Mouse (Mus musculus) large intestine, adult 2 months (tissue): ENCODE results near the gene Anks1b. TPM values are rescaled to one million over a fixed set of nuclear protein-coding genes. Genes with fewer than 3 reads are reported as not detected.

Source experiments
- DNase-seq: peaks from one replicate; pipeline ENCODE4 v3.0.0-alpha.2; 2012; ENCODE audit warnings: low read depth, low spot score
- WGBS: fragments of 180-500 bp; shearing (Covaris S2); methylation state at CpG from one replicate; pipeline ENCODE4 v1.1.7; 2018; 5-methylcytosine and 5-hydroxymethylcytosine counted together
- polyA plus RNA-seq: library from polyadenylated mRNA; depleted of rRNA; stranded (reverse); fragments of >200 nt; gene quantifications from 2 replicates; pipeline ENCODE4 v1.2.3, GENCODE M21; 2012; rRNA removed

The Anks1b gene
- polyA plus RNA-seq, 1 experiment, result 0.17 TPM

DNA sequence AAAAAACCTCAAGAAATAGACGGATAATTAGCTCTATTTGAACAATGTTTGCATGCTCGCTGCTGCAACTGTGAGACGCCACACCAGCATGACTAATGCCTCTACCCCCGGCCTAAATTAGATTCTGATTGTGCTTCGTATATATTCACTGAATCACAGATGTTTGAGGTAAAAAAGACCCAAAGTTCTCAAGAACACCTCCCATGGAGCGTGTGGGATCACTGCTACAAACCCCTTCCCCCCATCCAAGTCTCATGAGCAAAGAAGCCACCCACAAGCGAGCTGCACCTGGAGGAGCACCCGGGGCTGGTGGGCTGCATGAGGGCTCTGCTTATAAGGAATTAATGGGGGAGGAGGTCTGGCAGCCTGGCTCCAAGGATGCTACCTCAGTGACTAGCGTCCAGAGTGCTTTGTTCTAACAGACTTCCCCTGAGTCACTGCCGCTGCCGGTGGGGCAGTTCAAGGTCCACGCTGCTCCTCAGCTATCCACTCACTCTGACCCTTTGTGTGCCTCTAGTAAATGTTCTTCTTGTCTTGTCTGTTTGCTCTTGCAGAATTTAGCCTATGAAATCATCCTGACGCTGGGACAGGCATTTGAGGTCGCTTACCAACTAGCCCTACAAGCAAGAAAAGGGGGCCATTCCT, 1092.5 kb downstream of the Anks1b start:
- DNase-seq, result no peak
- WGBS, result 48% methylated on average over 14 of the region's 14 CpGs

DNA sequence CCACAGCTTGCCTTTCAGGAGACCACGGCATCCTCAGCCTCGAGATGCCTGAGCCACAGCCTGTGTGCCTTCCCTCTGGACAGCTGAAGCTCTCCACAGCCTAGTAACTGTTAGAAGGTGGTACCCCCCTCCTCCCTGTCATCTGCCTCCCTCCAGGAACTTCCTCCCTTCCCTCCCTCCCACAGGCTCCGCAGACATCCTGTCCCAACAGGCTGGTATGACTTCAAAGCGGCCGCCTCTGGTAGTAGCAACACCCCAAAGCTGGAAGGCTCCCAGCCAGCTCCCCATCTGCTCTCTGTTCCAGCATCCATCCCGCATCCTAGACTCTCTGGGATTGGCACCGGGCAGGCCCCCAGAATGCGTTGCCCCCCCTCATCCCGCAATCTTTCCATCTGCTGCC, 1093.5 kb downstream of the Anks1b start:
- WGBS, result 31% methylated on average over 9 of the region's 9 CpGs
- DNase-seq, result no peak

DNA sequence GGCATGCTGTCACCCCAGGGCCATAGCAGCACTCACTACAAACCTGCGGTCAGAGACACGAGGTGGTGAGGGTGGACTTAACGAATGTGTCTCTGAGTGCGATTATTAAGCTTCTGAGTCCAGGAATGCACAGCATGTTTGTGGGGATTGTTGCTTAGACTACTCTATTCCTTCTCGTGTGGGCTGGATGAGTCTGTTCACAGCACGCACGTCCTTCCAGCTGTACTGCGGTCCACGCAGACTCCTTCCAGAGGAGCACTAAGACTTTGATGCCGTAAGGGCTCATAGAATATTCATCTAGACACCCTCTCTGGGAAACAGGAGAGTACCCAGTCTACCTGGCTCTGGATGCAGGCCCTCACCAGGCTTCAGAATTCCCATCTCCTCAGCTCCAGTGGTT, 1094.9 kb downstream of the Anks1b start:
- DNase-seq, result no peak
- 93% methylated on average over 10 of the region's 10 CpGs for WGBS

DNA sequence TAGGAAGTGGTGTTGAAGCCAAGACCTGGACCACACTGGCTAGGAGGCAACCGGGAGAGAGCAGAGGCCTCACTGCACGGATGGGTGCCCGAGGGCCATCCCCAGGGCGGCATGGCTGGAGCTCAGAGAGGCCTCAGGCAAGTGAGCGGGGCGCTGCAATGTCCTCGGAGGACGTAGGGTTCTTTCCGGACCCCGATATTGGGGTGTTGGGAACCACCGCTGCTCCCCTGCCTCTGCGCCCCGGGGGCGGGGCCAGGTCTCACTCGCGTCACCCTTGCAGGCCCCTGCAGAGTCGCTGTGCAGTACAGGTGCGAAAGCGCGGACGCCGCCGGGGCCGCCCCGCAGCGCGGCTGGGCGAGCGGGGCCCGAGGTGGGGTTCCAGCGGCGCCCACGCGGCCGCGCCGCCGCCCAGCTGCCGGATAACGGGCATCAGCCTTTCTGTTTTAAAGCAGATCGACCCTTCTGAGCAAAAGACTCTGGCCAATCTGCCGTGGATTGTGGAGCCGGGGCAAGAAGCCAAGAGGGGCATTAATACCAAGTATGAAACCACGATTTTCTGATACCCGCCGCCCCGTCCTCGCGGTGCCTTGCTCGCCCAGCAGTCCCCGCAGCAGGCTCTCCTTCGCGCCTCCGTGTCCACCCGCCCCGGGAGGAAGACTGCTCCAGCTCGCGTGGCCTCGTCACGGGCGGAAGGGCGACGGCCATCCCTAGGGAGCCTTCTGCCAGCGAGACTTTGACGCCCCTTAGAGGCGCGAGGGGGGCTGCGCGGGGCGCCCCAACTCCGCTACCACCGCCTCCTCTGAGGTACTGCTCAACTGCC, 1096.3 kb downstream of the Anks1b start:
- no peak for DNase-seq
- 6% methylated on average over 72 of the region's 72 CpGs for WGBS

DNA sequence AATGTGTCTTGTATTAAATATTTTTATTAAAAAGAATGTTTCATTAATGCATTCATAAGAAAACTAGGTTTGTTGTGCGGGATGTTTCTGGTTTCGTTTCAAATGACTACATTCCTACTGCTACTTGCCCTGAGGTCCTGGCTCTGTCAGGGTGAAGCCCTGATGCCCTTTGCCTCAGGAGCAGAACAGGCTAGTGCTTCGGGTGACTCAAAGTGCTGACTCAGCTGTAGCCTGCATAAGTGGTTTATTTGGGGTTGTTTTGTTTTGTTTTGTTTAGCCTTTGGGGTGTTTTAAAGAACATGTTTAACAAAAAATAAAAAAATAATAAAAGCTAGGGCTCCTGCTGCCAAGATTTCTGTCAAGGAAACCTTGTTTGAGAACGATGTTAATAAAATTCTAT, 1097.3 kb downstream of the Anks1b start:
- no peak for DNase-seq
- 42% methylated on average over 4 of the region's 4 CpGs for WGBS

DNA sequence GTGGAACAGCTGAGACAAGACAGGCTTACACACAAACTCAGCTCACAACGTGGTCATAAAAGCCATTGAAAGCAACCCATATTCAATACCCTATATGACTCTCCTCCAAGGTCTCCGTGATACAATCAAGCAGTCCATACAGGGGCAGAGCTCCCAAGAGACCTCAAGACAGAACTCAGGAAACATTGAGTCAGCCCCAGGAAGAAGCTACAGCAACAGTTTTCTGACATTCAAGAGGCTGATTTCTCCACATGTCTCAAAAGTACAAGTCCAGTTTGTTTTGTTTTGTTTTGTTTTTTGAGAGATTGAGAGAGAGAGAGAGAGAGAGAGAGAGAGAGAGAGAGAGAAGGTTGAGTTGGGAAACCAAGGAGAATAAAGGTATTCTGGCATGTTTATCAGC, 1100.8 kb downstream of the Anks1b start:
- WGBS, result 56% methylated on average over 2 of the region's 2 CpGs

DNA sequence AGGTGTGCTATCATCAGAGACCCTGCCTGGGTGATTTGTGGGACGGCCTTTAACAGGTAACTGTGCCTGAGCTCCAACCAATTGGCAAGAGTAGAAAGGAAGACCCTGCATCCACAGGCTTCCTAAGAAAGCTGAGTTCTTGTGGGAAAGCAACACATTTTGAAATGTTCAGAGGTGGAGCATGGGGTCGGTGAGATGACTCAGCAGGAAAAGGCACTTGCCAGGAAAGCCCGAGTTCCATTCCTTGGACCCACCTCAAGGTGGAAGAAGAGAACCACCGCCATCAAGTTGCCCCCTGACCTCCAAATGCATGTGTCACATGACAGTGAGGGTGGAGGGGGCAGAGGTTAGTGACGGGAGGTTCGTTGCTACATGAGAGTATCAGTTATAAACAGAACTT, 1101.2 kb downstream of the Anks1b start:
- WGBS, result 66% methylated on average over 6 of the region's 6 CpGs
- no peak for DNase-seq

More for the DNA sequence above, 1100.8 kb downstream of the Anks1b start:
- DNase-seq, result no peak

DNA sequence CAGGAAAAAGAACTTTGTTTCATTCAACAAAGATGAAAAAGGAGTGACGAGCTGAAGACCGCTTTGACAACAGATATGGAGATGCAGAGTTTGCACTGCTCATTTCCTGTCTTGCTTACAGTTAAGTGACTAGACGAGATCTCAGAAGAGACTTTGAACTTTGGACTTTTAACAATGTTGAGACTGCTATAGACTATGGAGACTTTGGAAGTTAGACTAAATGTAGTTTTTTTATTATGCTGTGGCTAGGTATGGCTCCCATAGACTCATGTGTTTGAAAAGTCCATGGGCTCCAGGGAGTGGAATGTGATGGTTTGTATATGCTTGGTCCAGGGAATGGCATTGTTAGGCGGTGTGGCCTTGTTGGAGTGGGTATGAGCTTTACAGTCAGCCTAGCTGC, 1108.5 kb downstream of the Anks1b start:
- 67% methylated on average over 4 of the region's 4 CpGs for WGBS
- DNase-seq, result no peak

DNA sequence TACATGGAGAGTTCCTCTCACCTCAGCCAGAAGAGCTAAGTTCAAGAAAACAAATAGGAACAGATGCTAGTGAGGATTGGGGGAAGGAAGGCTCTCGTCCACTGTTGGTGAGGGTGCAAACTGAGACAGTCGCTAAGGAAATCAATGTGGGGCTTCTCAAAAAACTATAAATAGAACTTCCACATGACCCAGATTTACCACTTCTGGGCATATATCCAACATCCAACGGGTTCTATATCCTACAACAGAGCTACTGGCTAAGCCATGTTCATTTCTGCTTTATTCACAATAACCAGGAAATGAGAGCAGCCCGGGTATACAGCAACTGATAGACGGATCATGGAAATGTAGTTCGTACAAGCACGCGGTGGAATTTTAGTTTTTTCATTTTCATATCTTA, 1109.7 kb downstream of the Anks1b start:
- no peak for DNase-seq
- 68% methylated on average over 8 of the region's 8 CpGs for WGBS

DNA sequence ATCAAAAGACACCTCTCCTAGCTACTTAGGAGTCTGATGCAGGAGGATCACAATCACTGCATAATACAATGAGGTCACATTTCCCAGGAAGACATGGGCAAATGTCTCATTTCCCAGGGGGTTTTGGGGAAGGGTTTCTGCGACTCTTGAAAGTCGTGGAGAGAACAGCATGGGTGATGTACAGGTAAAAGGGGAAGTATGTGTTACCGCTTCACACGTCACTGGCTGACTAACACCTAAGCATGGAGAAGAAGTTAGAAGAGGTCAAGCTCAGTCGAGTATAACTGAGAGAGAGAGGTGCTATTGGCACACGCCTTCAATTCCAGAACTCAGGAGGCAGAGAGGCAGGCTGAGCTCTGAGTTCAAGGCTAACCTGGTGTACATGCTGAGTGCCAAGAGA, 1117.0 kb downstream of the Anks1b start:
- no peak for DNase-seq

DNA sequence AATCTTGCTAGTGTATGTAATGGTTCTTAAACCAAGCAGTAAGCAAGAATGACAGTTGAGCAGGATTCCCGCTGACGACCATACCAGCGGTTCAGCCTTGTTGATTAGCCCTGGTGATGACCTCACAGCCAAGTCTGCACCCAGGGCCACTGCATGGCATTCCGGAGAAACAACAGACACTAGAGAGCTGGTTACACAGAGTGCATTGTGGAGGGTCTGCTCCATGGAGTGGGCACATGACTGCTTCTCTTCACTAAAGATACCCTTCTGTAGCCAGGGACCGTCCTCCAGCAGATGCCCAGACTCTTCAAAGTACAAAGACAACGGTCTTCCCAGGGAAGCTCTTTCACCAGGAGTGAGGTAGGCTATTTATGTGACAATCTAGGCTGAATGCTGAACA, 1118.9 kb downstream of the Anks1b start:
- no peak for DNase-seq
- WGBS, result 92% methylated on average over 6 of the region's 6 CpGs

More for the DNA sequence above, 1117.0 kb downstream of the Anks1b start:
- WGBS, result 86% methylated on average over 6 of the region's 6 CpGs

DNA sequence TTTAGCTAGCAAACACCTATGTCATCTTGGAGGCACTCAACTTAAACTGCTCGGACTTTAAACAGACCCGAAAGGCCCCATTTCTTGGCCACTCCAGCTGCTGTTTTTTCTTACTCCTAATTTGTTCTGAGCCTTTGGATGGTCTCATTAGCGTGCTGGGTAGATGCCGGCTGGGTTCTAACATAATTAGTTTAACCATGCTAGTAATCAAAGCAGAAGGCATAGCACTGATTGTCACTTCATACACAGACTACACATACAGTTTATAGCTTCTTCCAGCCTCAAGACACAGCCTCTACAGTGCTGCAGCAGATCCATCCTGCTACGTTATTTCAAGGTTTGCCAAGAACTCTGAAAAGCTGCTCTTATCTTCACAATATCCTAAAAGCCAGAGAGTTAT, 1120.6 kb downstream of the Anks1b start:
- 93% methylated on average over 5 of the region's 5 CpGs for WGBS
- no peak for DNase-seq

DNA sequence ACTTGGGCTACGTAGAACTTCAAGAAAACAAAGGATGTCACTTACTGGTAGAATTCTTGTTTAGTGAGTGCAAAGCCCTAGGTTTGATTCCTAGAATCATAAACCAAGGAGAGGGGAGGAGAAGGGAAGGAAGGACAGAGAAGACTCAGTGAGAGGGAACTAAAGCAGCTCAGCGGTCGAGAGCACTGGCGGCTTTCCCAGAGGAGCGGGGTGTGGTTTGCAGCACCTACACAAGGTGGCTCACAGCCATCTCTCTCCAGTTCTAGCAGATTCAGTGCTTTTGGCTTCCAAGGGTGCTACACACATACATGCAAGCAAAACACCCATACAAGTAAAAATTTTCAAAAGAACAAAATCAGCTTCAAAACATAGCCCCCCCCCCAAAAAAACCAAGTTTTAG, 1126.6 kb downstream of the Anks1b start:
- DNase-seq, result no peak
- WGBS, result 51% methylated on average over 5 of the region's 5 CpGs

DNA sequence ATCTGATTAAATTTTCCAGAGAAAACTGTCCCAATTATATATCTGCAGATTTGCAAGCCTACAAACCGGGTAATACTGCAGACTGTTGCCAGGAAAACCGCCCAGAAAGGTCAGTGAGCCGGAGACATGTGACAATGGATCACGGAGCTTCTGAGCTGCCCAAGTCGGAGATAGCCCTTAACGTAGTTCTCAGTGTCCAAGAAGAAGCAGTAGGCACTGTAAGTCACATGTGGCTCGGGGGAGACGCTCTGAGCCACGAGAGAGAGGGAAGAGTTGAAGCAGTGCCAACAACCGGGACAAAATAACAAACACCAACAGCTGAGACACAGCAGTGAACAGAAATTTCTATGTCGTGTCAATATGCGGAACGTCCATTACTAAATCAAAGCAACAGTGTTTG, 1128.1 kb downstream of the Anks1b start:
- no peak for DNase-seq
- 78% methylated on average over 13 of the region's 13 CpGs for WGBS

DNA sequence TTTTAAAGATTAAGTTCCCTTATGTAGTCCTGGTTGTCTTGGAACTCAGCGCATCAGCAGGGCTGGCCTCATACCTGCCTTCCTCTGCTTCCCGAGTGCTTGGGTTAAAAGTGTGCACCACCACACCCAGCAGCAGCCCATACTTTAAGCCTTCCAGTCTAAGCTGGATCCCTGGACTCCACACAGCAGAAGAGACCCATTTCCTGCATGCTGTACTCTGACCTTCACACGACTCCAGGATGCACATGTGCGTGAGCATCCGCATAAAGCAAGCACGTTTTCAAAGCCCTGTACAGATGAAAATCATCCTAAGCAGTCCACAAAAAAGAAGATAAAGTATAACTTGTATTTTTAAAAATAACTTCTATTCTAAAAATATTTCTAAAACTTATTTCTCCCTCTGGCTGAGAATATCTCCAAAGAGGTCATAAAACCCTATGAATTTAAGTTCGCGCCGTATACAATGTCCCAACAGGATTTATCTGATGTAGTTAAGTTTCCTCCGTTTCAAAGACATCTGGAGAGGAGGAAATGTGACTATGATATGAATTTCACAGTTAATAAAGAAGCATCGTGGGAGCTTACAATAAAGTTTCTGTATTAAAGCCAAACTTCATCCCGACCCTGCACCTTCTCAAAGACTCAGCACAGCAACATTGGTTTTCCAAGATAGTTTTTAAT, 1132.7 kb downstream of the Anks1b start:
- DNase-seq, result no peak
- WGBS, result 81% methylated on average over 12 of the region's 12 CpGs

Other genes with a start within 250 kb of the Anks1b start
- gene Scyl2, start 187.2 kb upstream of the Anks1b start, polyA plus RNA-seq, result 13.7 and 22.2 TPM in 2 replicates
- 0.86 and 0.94 TPM in 2 replicates for gene Actr6, start 141.2 kb upstream of the Anks1b start, polyA plus RNA-seq
- gene Uhrf1bp1l, start 128.5 kb upstream of the Anks1b start, polyA plus RNA-seq, result 8.5 and 15.7 TPM in 2 replicates